Mouse (Mus musculus) cortical plate, adult 2 months (tissue): ENCODE measurements around the gene Armc2. TPM values are rescaled to one million over a fixed set of nuclear protein-coding genes. Genes with fewer than 3 reads are reported as not detected.

Source experiments
- H3K27ac ChIP-seq: fragments of 200-500 bp; 2 replicates; pipeline ENCODE4 v1.5.1; 2012; ENCODE audit warnings: low read length, control low read depth, inconsistent platforms; ENCODE audit not compliant: insufficient read depth
- H3K4me1 ChIP-seq: fragments of 200-500 bp; 2 replicates; pipeline ENCODE4 v1.6.1; 2011; ENCODE audit warnings: low read length; ENCODE audit not compliant: control insufficient read depth, insufficient read depth
- H3K4me3 ChIP-seq: fragments of 200-500 bp; 2 replicates; pipeline ENCODE4 v1.5.1; 2011; ENCODE audit warnings: mild to moderate bottlenecking, low read length, control low read depth; ENCODE audit not compliant: insufficient read depth
- CTCF ChIP-seq: fragments of 200-500 bp; IDR thresholded peaks from 2 replicates; pipeline ENCODE4 v1.5.1; 2011; ENCODE audit warnings: mild to moderate bottlenecking, control low read depth, low read length; ENCODE audit not compliant: insufficient read depth; ENCODE audit errors: extremely low read depth
- POLR2A ChIP-seq: fragments of 200-500 bp; IDR thresholded peaks from 2 replicates; pipeline ENCODE4 v1.6.1; 2011; ENCODE audit warnings: mild to moderate bottlenecking, low read length, control low read depth; ENCODE audit not compliant: insufficient read depth; ENCODE audit errors: extremely low read depth
- polyA plus RNA-seq: library from polyadenylated mRNA; depleted of rRNA; stranded (reverse); fragments of >200 nt; gene quantifications from 2 replicates; pipeline ENCODE4 v1.2.3, GENCODE M21; 2012

Armc2 gene
- polyA plus RNA-seq, 1 experiment, result 14.4 TPM

- H3K4me1 ChIP-seq, result no peaks in the 10 kb centered on the region
- no peak overlapping the region for H3K27ac ChIP-seq
- no peak for TF ChIP-seq POLR2A
- no peak for TF ChIP-seq CTCF
- no peak overlapping the region for H3K4me3 ChIP-seq
These were observed 17.0 kb downstream of the Armc2 start for GRCm38 (mm10) chr10:42001260-42001659.

- Histone ChIP-seq H3K4me1 (no peaks in the 10 kb centered on the region), H3K4me3 (no peak overlapping the region), H3K27ac (no peak overlapping the region)
- no peak for TF ChIP-seq POLR2A
- TF ChIP-seq CTCF, result no peak
These were observed 20.5 kb downstream of the Armc2 start for GRCm38 (mm10) chr10:41997691-41998178.

GRCm38 (mm10) chr10:41996157-41996556, 22.1 kb downstream of the Armc2 start:
- Histone ChIP-seq H3K4me3 (no peak overlapping the region), H3K4me1 (no peaks in the 10 kb centered on the region), H3K27ac (no peak overlapping the region)
- TF ChIP-seq CTCF, result no peak
- no peak for TF ChIP-seq POLR2A

- Histone ChIP-seq H3K4me1 (no peaks in the 10 kb centered on the region), H3K27ac (no peak overlapping the region), H3K4me3 (no peak overlapping the region)
- TF ChIP-seq CTCF, result no peak
- TF ChIP-seq POLR2A, result no peak
These were observed 23.2 kb downstream of the Armc2 start for GRCm38 (mm10) chr10:41995051-41995450.

GRCm38 (mm10) chr10:41994578-41994977, 23.7 kb downstream of the Armc2 start:
- no peak overlapping the region for H3K4me3 ChIP-seq
- no peak overlapping the region for H3K27ac ChIP-seq
- TF ChIP-seq POLR2A (no peak), CTCF (no peak)
- no peaks in the 10 kb centered on the region for H3K4me1 ChIP-seq

- Histone ChIP-seq H3K4me3 (no peak overlapping the region), H3K27ac (no peak overlapping the region), H3K4me1 (no peaks in the 10 kb centered on the region)
- no peak for TF ChIP-seq POLR2A
- TF ChIP-seq CTCF, result no peak
These were observed 26.2 kb downstream of the Armc2 start for GRCm38 (mm10) chr10:41992059-41992440.

GRCm38 (mm10) chr10:41991364-41992058, 26.7 kb downstream of the Armc2 start:
- Histone ChIP-seq H3K27ac (no peak overlapping the region), H3K4me1 (no peaks in the 10 kb centered on the region), H3K4me3 (no peak overlapping the region)
- TF ChIP-seq CTCF (no peak), POLR2A (no peak)

GRCm38 (mm10) chr10:41990896-41991295, 27.3 kb downstream of the Armc2 start:
- no peak for TF ChIP-seq CTCF
- TF ChIP-seq POLR2A, result no peak
- Histone ChIP-seq H3K27ac (no peak overlapping the region), H3K4me1 (no peaks in the 10 kb centered on the region), H3K4me3 (no peak overlapping the region)

GRCm38 (mm10) chr10:41988930-41989329, 29.3 kb downstream of the Armc2 start:
- Histone ChIP-seq H3K4me1 (no peaks in the 10 kb centered on the region), H3K4me3 (no peak overlapping the region), H3K27ac (no peak overlapping the region)
- TF ChIP-seq POLR2A, result no peak
- TF ChIP-seq CTCF, result no peak

- Histone ChIP-seq H3K4me1 (no peaks in the 10 kb centered on the region), H3K4me3 (no peak overlapping the region), H3K27ac (no peak overlapping the region)
- TF ChIP-seq CTCF (no peak), POLR2A (no peak)
These were observed 32.1 kb downstream of the Armc2 start for GRCm38 (mm10) chr10:41986126-41986525.
